Mouse (Mus musculus) granulocyte monocyte progenitor cell, adult 5-6 weeks (primary cell): ENCODE data around the gene Lama2. TPM values are rescaled to one million over a fixed set of nuclear protein-coding genes. Genes with fewer than 3 reads are reported as not detected.
"Not testable (repeated sequence)": the region's sequence is repeated elsewhere in the genome, so short reads cannot be mapped to it uniquely, and the experiment has no call there.

Source experiments
- ATAC-seq: replicated peaks from 2 replicates; pipeline ENCODE4 v1.8.0; 2016; ENCODE audit warnings: mild to moderate bottlenecking, moderate TSS enrichment, inconsistent platforms; ENCODE audit not compliant: poor library complexity, severe bottlenecking
- total RNA-seq, 2 experiments: library from RNA; stranded (forward) in 1 of 2; stranded (reverse) in 1 of 2; fragments of 200-712, 200-1000 nt in 1 of 2; fragments of >200 nt in 1 of 2; fragmentation: Nextera tagmentation in 1 of 2; gene quantifications; 2 replicates each; pipeline ENCODE4 v1.2.3; 2014 to 2017

The Lama2 gene
- total RNA-seq, 2 experiments from 2014 or later = not detected

DNA sequence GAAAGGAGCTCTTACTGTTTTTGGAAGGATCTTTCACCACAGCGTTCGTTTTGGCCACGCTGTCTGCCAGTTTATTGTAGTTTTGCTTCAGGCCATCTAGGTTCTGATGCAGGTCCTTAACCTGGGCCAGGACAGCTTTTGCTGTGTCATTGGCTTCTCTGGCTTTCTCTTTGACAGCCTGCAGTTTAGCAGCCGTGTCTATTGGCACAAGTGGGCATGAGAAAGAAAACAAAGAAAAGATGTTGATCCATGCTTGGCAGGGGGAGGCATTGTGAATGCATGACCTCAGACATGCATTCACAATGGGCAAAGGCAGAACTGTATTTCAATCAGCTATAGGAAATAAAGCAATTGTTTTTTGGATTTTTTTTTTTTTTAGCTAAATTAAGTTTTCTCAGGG, 565.1 kb downstream of the Lama2 start:
- ATAC-seq = no peak

GRCm38 (mm10) chr10:27047196-27047595, 572.4 kb downstream of the Lama2 start:
- ATAC-seq = no peak

DNA sequence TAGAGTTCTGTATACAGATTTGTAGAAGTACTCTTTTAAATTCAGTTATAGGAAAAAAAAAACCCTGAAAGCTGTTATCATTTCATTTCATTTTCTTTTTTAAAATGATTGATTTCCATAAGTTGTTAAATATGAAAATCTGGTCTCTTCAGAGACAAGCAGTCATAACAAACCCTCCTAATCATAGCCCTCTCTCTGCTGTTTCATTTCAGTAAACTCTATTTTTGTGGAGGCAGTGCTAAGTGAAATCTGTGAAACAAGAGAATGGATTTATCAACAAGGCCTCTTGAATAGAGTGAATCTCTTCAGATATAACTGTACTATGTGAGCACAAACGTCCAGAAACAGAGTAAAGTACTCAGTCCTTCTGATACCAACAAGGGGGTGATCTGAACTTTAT, 577.7 kb downstream of the Lama2 start:
- ATAC-seq = no peak

- no peak for ATAC-seq
Measured at GRCm38 (mm10) chr10:27022707-27023106, 596.9 kb downstream of the Lama2 start.

DNA sequence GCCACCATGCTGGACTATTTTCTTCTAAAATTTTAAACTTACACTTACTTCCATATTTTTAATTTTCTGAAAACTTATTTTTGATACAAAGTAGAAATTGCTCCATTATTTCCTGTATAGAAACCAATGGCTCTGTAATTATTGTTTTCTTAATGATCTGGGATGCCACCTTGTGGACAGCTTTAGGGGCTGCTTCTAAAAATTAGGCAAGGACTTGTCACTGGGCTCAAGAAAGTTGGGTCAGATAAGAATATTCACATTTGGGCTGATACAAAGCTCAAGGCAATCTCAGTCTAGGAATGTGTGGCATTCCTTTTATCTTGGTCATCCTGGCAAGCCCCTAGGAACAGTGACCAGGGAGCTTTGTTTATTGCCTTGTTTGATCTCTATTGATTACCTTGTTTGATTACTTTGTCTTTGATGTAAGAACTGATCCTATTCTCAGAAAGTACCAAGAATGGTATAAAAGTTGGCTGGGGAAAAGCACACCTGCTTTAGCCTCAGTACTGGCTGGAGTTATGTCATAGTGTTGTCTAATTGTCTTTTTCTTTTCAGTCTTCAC, 606.7 kb downstream of the Lama2 start:
- ATAC-seq = no peak; the same call in 1 of the 2 replicates

- ATAC-seq = no peak
Measured at GRCm38 (mm10) chr10:27007364-27007763, 612.2 kb downstream of the Lama2 start.

DNA sequence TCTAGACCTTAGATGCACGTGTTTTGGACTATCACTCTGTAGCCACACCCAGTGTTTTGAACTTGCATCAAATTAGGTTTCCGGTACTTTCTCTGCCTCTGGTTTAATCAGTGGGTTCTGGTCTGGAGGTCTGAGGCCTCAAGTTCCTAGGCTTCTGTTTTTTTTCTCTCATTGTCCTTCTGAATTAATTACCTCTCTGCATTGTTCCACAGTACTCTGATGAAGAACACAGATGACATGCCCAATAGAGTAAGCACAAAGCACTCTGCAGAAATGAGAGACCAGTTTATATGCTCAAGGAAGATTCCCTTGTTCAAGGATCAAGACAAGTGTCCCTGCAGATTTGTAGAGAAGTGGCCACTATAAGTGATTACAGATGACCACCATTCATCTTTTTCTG, 613.8 kb downstream of the Lama2 start:
- no peak for ATAC-seq

DNA sequence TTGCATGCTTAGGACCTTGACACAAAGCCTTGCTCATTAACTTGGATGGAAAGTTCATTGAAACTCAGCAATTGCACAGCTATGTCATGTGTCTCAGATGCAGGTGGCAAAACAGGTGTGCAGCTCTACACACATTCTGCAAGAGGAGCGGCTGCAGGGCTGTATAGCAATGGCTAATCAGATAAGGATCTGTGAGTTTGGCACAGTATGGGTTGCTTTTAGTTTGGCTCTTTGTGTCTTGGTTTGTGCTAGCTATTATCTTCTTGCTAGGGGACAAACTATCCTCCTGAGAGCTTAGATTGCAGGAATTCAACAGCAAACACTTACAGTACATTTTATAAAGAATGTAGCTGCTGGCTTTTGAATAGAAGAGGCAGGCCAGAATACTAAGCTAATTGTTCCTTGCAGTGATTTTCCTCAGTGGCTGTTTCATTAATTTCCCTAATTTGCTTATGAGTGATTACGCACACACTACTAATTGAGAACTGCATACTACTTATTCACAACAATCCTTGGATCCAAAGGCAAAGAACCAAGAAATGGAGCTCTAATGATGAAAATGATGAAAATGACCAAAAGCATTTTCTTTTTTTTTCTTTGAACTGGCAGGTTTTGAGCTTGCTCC, 617.9 kb downstream of the Lama2 start:
- ATAC-seq = no peak

- ATAC-seq = no peak
Measured at GRCm38 (mm10) chr10:26996684-26997083, 622.9 kb downstream of the Lama2 start.

- peak; percentile 94 for ATAC-seq
Measured at GRCm38 (mm10) chr10:26995987-26996386, 623.6 kb downstream of the Lama2 start.

- ATAC-seq = peak; percentile 88
Measured at GRCm38 (mm10) chr10:26995182-26995975, 624.2 kb downstream of the Lama2 start.

- no peak for ATAC-seq
Measured at GRCm38 (mm10) chr10:26993971-26994761, 625.4 kb downstream of the Lama2 start.

- no peak for ATAC-seq
Measured at GRCm38 (mm10) chr10:26985451-26985850, 634.1 kb downstream of the Lama2 start.

GRCm38 (mm10) chr10:26984082-26984481, 635.5 kb downstream of the Lama2 start:
- ATAC-seq = not testable (repeated sequence)

DNA sequence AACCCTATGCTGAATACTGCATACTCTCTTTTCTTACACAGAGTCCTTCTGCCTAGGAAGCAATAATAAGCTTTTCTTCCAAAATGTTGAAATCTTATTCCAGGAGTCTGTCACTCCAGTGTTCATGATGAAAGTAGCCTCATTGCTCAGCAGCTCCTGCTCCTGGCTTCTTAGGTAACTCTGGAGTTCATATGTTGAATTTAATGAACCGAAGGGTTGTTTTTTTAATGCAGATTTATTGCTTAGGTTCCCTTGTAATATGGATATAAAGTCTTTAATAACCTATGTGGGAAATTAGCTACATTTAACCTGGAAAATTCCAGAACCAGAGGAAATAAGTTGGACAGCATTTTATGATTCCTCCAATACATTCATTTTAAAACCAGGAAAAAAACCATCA, 636.0 kb downstream of the Lama2 start:
- no peak for ATAC-seq

DNA sequence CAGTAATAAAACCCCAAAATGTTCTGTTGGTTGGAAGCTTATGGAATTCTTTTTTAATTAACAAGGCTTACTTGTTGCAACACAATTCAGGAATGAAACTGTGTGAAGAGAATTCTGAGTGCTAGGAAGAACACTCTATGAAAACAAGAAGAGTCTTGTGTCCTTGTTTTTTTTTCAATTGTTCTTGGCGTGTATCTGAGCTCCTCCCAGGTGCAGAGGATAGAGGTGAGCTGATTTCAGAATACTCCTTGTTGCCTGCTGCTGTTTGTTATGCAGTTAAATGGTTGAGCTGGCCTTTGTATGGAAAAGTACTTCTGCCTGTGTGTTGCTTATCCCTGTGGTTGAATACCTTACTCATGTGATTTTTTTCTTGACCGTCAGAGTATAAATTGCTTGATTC, 636.9 kb downstream of the Lama2 start:
- ATAC-seq = no peak

GRCm38 (mm10) chr10:26975372-26975771, 644.2 kb downstream of the Lama2 start:
- ATAC-seq = no peak

DNA sequence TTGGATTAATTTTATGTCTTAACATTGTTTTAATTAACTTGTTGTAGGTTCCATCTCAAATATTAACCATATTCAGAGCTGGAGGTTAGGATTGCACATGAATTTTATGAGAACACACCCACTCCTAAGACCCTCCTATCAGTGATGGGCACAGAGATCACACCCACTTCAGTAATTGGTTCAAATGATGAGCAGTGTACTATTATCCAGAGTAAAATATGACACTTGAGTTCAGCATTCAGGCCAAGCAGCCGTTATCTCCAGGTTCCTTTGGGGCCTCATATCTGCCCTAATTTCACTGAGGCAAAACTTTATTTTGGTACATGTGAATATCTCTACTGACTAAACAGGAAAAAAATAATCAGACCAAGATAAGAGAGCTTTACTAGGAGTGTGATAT, 645.3 kb downstream of the Lama2 start:
- ATAC-seq = no peak

DNA sequence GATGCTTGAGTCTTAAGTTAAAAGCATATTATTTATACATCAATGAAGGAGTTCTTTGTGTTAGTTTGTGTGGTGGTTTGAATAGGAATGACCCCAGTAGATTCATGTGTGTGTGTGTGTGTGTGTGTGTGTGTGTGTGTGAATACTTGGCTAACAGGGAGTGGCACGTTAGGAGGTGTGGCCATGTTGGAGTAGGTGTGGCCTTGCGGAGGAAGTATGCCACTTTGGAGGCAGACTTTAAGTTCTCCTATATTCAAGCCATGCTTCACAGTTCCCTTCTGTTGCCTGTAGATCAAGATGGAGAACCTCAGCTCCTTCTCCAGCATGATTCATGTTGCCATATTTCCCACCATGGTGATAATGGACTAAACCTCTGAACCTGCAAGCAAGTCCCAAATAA, 646.0 kb downstream of the Lama2 start:
- ATAC-seq = no peak

DNA sequence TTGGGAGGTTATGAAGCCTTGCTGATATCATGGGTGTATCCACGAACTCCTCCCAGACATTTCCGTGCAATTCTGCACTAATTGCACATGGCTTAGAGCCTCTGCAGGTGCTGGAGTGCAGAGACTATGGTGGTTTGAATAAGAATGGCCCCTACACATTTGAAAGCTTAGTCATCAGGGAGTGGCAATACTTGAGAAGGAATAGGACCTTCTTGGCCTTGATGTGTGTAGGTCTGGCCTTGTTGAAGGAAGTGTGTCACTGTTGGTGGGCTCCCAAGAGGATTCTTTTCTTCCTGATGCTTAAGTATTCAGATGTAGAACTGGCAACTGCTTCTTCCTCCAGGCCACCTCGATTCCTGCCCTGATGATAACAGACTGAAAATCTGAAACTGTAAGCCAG, 661.0 kb downstream of the Lama2 start:
- ATAC-seq = no peak

DNA sequence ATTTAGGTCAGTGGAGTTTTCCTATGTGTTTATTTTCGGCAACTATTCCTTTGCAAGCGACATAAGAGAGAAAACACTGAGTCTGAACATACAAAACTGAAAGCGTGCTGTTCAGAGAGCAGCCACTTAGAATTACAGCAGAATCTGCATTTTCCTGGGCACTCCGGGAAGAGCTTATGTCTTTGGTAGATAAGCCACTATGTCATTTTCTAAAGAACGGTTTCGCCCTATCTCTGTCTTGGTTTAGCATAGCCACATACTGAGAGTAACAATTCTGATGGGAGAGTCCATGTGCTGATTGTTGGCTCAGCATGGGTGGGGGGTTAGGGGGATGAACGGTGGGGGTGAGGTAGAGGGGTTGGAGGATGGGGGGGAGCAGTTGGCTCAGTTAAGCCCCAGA, 669.1 kb downstream of the Lama2 start:
- ATAC-seq = no peak
